Mouse (Mus musculus): ENCODE measurements at regions not wholly inside any gene's neighbourhood (a gene's known extent, or its start where the extent isn't known, plus 50 kb on each side); places are given as distances from the start of the nearest gene placed in this dataset.

GRCm38 (mm10) chr10:44659499-44659898 is 131.2 kb upstream of the Prdm1 start:
- TF ChIP-seq CTCF (IDR thresholded peaks at IDR 0.05; ENCODE audit: control insufficient read depth, insufficient read depth, insufficient read length) (no peak), USF1 (IDR thresholded peaks at IDR 0.05; ENCODE audit: low read depth) (no peak), MYOG (IDR thresholded peaks at IDR 0.05; ENCODE audit: control insufficient read depth, extremely low read depth, insufficient read length) (no peak)
